Mouse (Mus musculus) hematopoietic multipotent progenitor cell, adult 10-12 weeks (in vitro differentiated cells): ENCODE results near the gene Cntln. TPM values are rescaled to one million over a fixed set of nuclear protein-coding genes. Genes with fewer than 3 reads are reported as not detected.

Experiments used
- polyA plus RNA-seq: library from polyadenylated mRNA; stranded (reverse); fragments of >175 nt; gene quantifications from 2 replicates; pipeline ENCODE4 v1.2.3, GENCODE M21; 2012; ENCODE audit warnings: low replicate concordance

Gene Cntln
- polyA plus RNA-seq = 0.86 and 1.5 TPM in 2 replicates

DNA sequence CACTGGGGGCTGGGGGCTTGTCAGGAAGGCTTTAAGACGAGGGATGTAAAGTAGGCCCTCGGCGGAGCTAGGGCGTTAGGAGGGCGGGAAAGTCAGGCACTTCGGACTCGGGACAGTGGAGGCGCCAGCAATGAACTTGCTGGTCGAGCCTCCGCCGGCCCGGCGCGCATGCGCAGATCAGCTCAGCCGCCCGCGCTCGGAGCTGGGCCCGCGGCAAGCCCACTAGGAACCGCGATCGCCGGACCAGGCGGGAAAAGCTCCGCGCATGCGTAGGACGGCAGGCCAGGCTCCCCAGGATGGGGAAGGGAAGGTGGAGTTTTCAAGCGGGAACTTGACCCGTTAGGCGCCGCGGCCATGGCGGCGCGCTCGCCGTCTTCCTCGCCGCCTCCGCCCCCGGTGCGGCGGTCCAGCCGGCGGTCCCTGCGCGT, at the start of gene Cntln:
Cntln (plus strand) TSS at position 199 of the 428 bp plus-strand sequence.

Other genes starting within 250 kb of the Cntln start
- gene Bnc2, start 209.0 kb upstream of the Cntln start, polyA plus RNA-seq = not detected in 2 replicates